Mouse (Mus musculus): Measurements from ENCODE around the gene Akt1s1. TPM values are rescaled to one million over a fixed set of nuclear protein-coding genes. Genes with fewer than 3 reads are reported as not detected.

The Akt1s1 gene
- total and polyA plus RNA-seq, 2 experiments from 2014 or later: 81.8 to 91.8 TPM

GRCm38 (mm10) chr7:44867802-44868201 lies 19.0 kb downstream of the Akt1s1 start:
- Histone ChIP-seq H3K4me2 (ENCODE audit: low read depth, low read length) (peak overlapping the region; percentile 83), H3K9ac (replicated peaks; ENCODE audit: low read depth, low read length) (peak overlapping the region; percentile 96; the same call in 1 of the 2 replicates), H3K4me1 (ENCODE audit: control insufficient read depth, insufficient read depth) (peaks cover 44% of the 10 kb centered on the region), H3K4me3 (ENCODE audit: low read depth, low read length) (peak overlapping the region; percentile 99), H3K9me3 (replicated peaks; ENCODE audit: control insufficient read depth, low read length) (no peaks in the 10 kb centered on the region), H3K27ac (ENCODE audit: low read depth) (peak overlapping the region; percentile 100), H3K27me3 (ENCODE audit: control insufficient read depth, insufficient read depth, low read length) (no peaks in the 10 kb centered on the region), H3K36me3 (replicated peaks; ENCODE audit: control insufficient read depth, insufficient read depth, low read length) (peaks cover 26% of the 10 kb centered on the region)
- ATAC-seq (ENCODE audit: insufficient read depth, low read depth): no peak
- 41% methylated on average over 9 of the region's 9 CpGs for WGBS
- no peak for DNase-seq (ENCODE audit: low spot score)
- no peak for TF ChIP-seq EP300 (IDR thresholded peaks at IDR 0.05; ENCODE audit: low read depth)
- no peak for TF ChIP-seq CTCF (IDR thresholded peaks at IDR 0.05; ENCODE audit: low read depth)

DNA sequence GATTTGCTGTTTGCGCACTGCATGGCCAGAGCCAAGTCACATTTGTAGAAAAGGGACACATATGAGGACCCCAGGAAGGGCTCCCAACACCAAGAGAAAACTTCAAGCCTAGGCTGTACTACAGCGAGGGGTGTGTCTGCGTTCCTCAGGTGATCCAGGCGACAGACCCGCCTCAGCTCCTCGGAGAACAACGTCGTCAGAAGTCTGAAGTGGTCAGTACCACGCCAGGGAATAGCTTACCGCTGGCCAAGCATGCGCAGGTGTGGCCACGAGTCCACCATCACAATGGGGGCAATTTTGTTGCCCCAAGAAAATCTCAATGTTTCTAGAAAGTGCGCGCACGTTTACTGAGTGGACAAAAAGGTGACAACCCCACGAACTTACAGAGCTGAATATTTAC lies 19.7 kb downstream of the Akt1s1 start:
- H3K27me3 ChIP-seq (ENCODE audit: control insufficient read depth, insufficient read depth, low read length): no peaks in the 10 kb centered on the region
- peaks cover 50% of the 10 kb centered on the region for H3K4me1 ChIP-seq (ENCODE audit: control insufficient read depth, insufficient read depth)
- peaks cover 19% of the 10 kb centered on the region for H3K36me3 ChIP-seq (replicated peaks; ENCODE audit: control insufficient read depth, insufficient read depth, low read length)
- no peak for ATAC-seq (ENCODE audit: insufficient read depth, low read depth)
- H3K9me3 ChIP-seq (replicated peaks; ENCODE audit: control insufficient read depth, low read length): no peaks in the 10 kb centered on the region
- TF ChIP-seq EP300 (IDR thresholded peaks at IDR 0.05; ENCODE audit: low read depth) (no peak), CTCF (IDR thresholded peaks at IDR 0.05; ENCODE audit: low read depth) (no peak)
- WGBS: 8% methylated on average over 16 of the region's 16 CpGs
- peak overlapping the region; percentile 100 for H3K27ac ChIP-seq (ENCODE audit: low read depth)
- peak overlapping the region; percentile 99 for H3K4me3 ChIP-seq (ENCODE audit: low read depth, low read length)
- peak overlapping the region; percentile 96 for H3K9ac ChIP-seq (replicated peaks; ENCODE audit: low read depth, low read length)
- peak overlapping the region; percentile 83 for H3K4me2 ChIP-seq (ENCODE audit: low read depth, low read length)
- DNase-seq (ENCODE audit: low spot score): no peak

- TF ChIP-seq EP300 (IDR thresholded peaks at IDR 0.05; ENCODE audit: low read depth) (no peak), CTCF (IDR thresholded peaks at IDR 0.05; ENCODE audit: low read depth) (no peak)
- H3K4me2 ChIP-seq (ENCODE audit: low read depth, low read length): peak overlapping the region; percentile 83
- under 1% methylated on average over 83 of the region's 108 CpGs for WGBS
- peaks cover 50% of the 10 kb centered on the region for H3K4me1 ChIP-seq (ENCODE audit: control insufficient read depth, insufficient read depth)
- peak overlapping the region; percentile 99 for H3K4me3 ChIP-seq (ENCODE audit: low read depth, low read length)
- peak overlapping the region; percentile 96 for H3K9ac ChIP-seq (replicated peaks; ENCODE audit: low read depth, low read length)
- no peaks in the 10 kb centered on the region for H3K27me3 ChIP-seq (ENCODE audit: control insufficient read depth, insufficient read depth, low read length)
- peak; percentile 22 for ATAC-seq (ENCODE audit: insufficient read depth, low read depth)
- H3K27ac ChIP-seq (ENCODE audit: low read depth): peak overlapping the region; percentile 100
- H3K9me3 ChIP-seq (replicated peaks; ENCODE audit: control insufficient read depth, low read length): no peaks in the 10 kb centered on the region
- no peak for DNase-seq (ENCODE audit: low spot score)
- H3K36me3 ChIP-seq (replicated peaks; ENCODE audit: control insufficient read depth, insufficient read depth, low read length): peaks cover 13% of the 10 kb centered on the region
Measured at GRCm38 (mm10) chr7:44868919-44869696, 20.3 kb downstream of the Akt1s1 start.

DNA sequence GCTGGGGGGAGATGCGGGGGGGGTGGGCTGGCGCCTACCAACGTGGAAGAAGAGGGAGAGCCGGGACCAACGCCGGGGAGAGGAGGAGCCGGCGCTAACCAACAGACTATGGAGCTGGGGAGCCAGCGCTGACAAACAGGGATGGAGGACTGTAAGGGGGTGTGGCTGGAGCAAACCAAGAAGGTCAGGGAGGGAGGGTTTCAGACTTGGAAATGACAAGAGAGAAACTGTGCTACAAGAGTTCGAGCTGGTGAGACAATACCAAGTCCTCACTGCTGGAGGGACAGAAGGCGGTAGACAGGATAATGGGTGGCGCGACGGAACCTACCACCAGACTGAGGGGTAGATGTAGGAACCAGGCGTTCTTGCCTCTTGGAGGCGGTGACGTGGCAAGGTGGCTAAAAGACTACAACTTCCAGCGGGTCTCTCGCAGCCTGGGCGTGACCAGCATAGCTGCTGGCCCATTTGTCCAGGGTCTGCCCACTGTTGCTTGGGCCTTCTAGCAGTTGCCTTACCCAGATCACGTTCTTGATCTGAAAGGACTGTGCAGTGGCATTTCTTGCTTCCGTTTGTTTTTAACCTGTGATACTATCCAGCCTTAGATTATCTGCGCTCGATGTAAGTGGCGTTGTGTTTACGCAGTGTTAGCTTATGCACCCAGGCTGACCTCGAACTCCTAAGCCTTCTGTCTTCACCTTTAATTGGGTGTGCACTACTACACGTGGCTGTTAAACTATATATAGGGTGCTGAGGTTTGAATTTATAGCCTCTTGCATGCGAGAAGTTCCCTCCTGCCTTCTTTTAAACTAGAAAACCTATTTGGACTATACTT lies 21.1 kb downstream of the Akt1s1 start, which contains the start of gene Ptov1:
Ptov1 (minus strand) TSS at position 92 of the 832 bp plus-strand sequence.
- Histone ChIP-seq H3K9ac (replicated peaks; ENCODE audit: low read depth, low read length) (peak within 1 kb of the TSS; percentile 96), H3K4me2 (ENCODE audit: low read depth, low read length) (peak within 1 kb of the TSS; percentile 83), H3K36me3 (replicated peaks; ENCODE audit: control insufficient read depth, insufficient read depth, low read length) (peaks cover 5% of the 10 kb centered on the region; the same call in 1 of the 2 replicates), H3K27ac (ENCODE audit: low read depth) (peak within 1 kb of the TSS; percentile 100), H3K4me3 (ENCODE audit: low read depth, low read length) (peak within 1 kb of the TSS; percentile 99), H3K4me1 (ENCODE audit: control insufficient read depth, insufficient read depth) (peaks cover 42% of the 10 kb centered on the region), H3K9me3 (replicated peaks; ENCODE audit: control insufficient read depth, low read length) (no peaks in the 10 kb centered on the region), H3K27me3 (ENCODE audit: control insufficient read depth, insufficient read depth, low read length) (no peaks in the 10 kb centered on the region)
- DNase-seq (ENCODE audit: low spot score) (peak; percentile 100), ATAC-seq (ENCODE audit: insufficient read depth, low read depth) (peak; percentile 89)
- WGBS: 4% methylated on average over 29 of the region's 29 CpGs
- TF ChIP-seq EP300 (IDR thresholded peaks at IDR 0.05; ENCODE audit: low read depth) (peak; percentile 4; the same call in 1 of the 2 replicates), CTCF (IDR thresholded peaks at IDR 0.05; ENCODE audit: low read depth) (no peak)

- 86% methylated on average over 6 of the region's 6 CpGs for WGBS
- Histone ChIP-seq H3K27me3 (ENCODE audit: control insufficient read depth, insufficient read depth, low read length) (no peaks in the 10 kb centered on the region), H3K9ac (replicated peaks; ENCODE audit: low read depth, low read length) (peak overlapping the region; percentile 96; the same call in 1 of the 2 replicates), H3K36me3 (replicated peaks; ENCODE audit: control insufficient read depth, insufficient read depth, low read length) (no peaks in the 10 kb centered on the region), H3K4me2 (ENCODE audit: low read depth, low read length) (peak overlapping the region; percentile 83), H3K4me1 (ENCODE audit: control insufficient read depth, insufficient read depth) (peaks cover 35% of the 10 kb centered on the region), H3K4me3 (ENCODE audit: low read depth, low read length) (peak overlapping the region; percentile 99; the same call in 1 of the 2 replicates), H3K9me3 (replicated peaks; ENCODE audit: control insufficient read depth, low read length) (no peaks in the 10 kb centered on the region), H3K27ac (ENCODE audit: low read depth) (peak overlapping the region; percentile 100)
- DNase-seq (ENCODE audit: low spot score) (no peak), ATAC-seq (ENCODE audit: insufficient read depth, low read depth) (no peak)
- TF ChIP-seq EP300 (IDR thresholded peaks at IDR 0.05; ENCODE audit: low read depth) (no peak), CTCF (IDR thresholded peaks at IDR 0.05; ENCODE audit: low read depth) (no peak)
Measured at GRCm38 (mm10) chr7:44870614-44871013, 21.8 kb downstream of the Akt1s1 start.

Data from heart, postnatal 0 days (tissue).